Mouse (Mus musculus) thymus, postnatal 0 days (tissue): ENCODE data around the gene Oxld1. TPM values are rescaled to one million over a fixed set of nuclear protein-coding genes. Genes with fewer than 3 reads are reported as not detected.
"Not testable (repeated sequence)": the region's sequence is repeated elsewhere in the genome, so short reads cannot be mapped to it uniquely, and the experiment has no call there.

Experiments used
- DNase-seq: peaks from one replicate; pipeline ENCODE4 v3.0.0-alpha.2; 2015; ENCODE audit warnings: low spot score
- polyA plus RNA-seq: library from polyadenylated mRNA; unstranded; fragments of >200 nt; fragmentation: Nextera tagmentation; extraction: Ambion mirVana; gene quantifications from 2 replicates; pipeline ENCODE4 v1.2.1, GENCODE M21; 2015

Gene Oxld1
- polyA plus RNA-seq, 1 experiment from 2014 or later = 15.5 TPM

DNA sequence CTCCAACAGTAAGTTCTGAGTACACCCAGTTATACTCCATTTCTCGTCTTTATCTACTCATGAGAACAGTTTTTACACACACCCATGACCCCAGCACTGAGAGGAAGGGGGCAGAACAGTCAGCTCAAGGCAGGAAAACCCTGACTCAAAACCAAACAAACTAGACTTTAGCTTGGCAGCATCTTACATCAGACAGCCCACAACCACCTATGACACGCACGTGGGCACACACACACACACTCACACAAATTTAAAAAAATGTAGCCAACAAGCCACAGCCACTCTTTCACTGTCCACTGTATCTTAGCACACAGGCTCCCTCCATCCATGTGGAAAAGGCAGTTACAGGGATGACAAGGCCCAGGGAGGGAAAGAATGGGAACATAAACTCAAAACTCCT is 31.1 kb downstream of the Oxld1 start:
- DNase-seq = no peak

DNA sequence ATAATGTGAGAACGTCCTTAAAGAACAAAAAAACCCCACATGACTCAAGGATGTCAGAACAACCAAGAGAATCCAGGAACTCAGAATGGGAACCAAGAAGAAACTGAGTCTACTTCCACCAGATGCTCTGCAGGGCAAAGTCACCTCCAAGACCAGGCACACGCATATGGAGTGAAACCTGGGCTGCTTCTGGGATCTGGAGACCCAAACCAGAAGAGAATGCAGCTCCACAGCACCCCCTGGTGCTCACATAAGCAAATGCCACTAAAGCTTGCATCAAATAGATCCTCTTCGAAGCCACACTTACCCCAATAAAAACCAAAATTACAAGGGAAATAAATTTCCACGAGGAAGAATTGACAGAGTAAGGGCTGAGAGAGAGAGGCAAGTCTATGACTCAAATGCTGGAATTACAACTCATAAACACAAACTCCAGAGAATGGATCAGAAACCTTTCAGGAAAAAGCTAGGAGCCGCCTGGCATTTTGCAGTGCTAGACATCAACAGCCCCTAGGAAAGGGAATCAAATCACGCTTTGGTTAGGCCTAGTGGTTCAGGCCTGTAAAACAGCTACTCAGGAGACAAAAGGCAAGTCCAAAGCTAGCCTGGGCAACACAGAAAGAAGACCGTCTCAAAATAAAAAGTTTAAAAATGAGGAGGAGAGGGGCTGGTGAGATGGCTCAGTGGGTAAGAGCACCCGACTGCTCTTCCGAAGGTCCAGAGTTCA is 34.1 kb downstream of the Oxld1 start:
- peak; percentile 61 for DNase-seq

DNA sequence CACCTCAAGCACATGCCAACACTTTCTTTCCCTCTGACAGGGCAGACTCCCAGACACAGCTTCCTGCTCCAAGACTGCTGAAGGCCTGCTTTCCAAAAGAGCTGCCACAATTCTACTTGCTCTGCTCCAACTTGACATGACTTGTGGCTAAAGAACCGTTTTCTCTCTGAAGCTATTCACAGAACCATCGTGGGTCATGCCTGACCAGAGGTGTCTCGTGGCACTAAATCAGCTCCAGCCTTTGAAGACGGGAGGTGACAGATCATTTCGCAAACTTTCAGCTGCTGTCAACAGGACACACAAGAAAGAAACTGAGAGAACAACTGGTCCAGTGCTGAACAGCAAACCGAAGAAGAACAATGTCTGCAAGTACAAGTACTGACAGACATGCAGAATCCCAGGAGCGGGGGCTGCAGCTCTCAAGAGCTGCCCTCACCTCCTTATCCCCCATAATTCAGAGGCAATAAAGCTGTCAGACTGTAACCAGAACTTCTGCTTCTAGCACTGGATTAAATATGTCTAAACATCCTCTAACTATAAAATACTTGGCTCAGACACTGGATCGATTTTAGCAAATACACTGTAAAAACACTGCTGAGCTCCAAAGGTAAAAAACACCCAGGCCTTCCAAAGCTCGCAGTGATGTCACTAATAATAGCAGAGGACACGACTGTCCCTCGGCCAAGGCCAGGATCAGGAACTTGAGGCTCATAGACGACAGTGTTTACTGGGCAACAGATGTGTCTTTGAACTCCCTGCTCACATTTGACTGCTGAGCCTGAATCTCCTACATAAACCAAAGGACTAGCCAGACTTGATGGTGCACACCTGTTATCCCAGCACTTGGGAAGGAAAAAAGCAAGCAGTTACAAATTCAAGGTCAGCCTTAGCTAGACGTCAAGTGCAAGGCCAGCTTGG is 35.0 kb downstream of the Oxld1 start:
- no peak for DNase-seq

DNA sequence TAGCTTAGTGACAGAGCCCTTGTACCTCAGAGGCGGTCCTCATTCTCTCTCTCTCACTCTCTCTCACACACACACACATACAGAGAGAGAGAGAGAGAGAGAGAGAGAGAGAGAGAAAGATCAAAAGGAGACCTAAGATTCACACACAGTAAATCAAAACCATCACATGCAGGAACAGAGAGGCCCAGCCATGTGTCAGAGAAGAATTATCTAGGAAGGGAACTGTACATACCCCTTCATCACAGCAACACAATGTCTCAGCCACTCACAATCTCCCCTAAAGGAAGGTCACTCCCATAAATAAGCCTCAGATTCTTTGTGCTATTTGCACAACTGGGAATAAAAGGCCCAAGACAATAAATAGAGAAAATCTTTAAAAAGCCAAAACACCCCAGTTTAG is 39.3 kb downstream of the Oxld1 start:
- DNase-seq = no peak

DNA sequence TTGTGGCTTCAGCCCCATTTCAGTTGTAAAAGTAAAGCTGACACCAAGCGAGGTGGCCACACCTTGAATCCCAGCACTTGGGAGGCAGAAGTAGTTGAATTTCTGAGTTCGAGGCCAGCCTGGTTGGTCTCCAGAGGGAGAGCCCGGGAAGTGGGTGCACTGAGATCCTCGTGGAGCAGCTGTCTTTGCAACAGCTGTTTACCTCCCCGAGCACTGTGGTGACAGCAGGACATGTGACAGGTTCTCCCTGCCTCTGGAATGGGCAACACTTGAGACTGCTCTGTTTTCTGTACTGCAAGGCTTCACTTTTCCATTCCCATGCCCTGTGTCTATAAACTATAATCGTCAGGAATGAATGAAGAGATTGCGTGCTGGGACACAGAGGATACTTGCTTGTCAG is 40.0 kb downstream of the Oxld1 start:
- no peak for DNase-seq

DNA sequence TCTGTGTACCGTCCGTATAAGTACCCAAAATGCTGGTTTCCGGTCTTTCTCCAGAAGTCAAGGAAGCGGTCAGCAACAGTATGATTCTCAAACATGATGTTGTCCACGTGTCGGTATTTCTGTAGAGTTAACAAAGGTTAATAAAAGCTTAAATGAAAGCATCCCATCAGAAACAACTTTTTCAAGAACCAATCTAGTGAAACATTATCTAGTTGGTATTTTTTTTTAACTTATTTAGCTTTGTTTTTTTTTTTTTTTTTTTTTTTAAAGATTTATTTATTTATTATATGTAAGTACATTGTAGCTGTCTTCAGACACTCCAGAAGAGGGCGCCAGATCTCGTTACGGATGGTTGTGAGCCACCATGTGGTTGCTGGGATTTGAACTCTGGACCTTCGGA is 44.2 kb downstream of the Oxld1 start:
- not testable (repeated sequence) for DNase-seq

Other genes starting within 250 kb of the Oxld1 start
- gene Bahcc1, start 225.1 kb downstream of the Oxld1 start, polyA plus RNA-seq = 3.3 and 4.6 TPM in 2 replicates
- gene Actg1, start 109.5 kb downstream of the Oxld1 start, polyA plus RNA-seq = 1,815 and 1,857 TPM in 2 replicates
- 0.46 and 0.59 TPM in 2 replicates for gene Fscn2, start 96.5 kb downstream of the Oxld1 start, polyA plus RNA-seq
- gene Faap100, start 79.3 kb downstream of the Oxld1 start, polyA plus RNA-seq = 12.8 and 15.9 TPM in 2 replicates
- gene Nploc4, start 20.4 kb downstream of the Oxld1 start, polyA plus RNA-seq = 24.8 and 29.3 TPM in 2 replicates
- 1.2 TPM in 2 replicates for gene Tspan10, start 15.4 kb downstream of the Oxld1 start, polyA plus RNA-seq
- 0.14 TPM in 1 of 2 replicates, not detected in the other for gene Pde6g, start 4.6 kb downstream of the Oxld1 start, polyA plus RNA-seq
- gene Ccdc137, start within 50 bp of the Oxld1 start, polyA plus RNA-seq = 30.0 and 33.3 TPM in 2 replicates
- 34.7 and 36.6 TPM in 2 replicates for gene Arl16, start 9.5 kb upstream of the Oxld1 start, polyA plus RNA-seq
- gene Mrpl12, start 26.5 kb upstream of the Oxld1 start, polyA plus RNA-seq = 133 and 148 TPM in 2 replicates
- 28.6 and 29.4 TPM in 2 replicates for gene Slc25a10, start 33.8 kb upstream of the Oxld1 start, polyA plus RNA-seq
- gene Gcgr, start 72.6 kb upstream of the Oxld1 start, polyA plus RNA-seq = 0.14 and 0.18 TPM in 2 replicates
- 179 and 196 TPM in 2 replicates for gene Mcrip1, start 91.7 kb upstream of the Oxld1 start, polyA plus RNA-seq
- gene Ppp1r27, start 93.1 kb upstream of the Oxld1 start, polyA plus RNA-seq = 13.7 and 17.1 TPM in 2 replicates
- 254 and 290 TPM in 2 replicates for gene P4hb, start 115.2 kb upstream of the Oxld1 start, polyA plus RNA-seq
- gene Arhgdia, start 123.6 kb upstream of the Oxld1 start, polyA plus RNA-seq = 553 and 615 TPM in 2 replicates
- 571 and 587 TPM in 2 replicates for gene Alyref, start 140.3 kb upstream of the Oxld1 start, polyA plus RNA-seq
- gene Anapc11, start 140.4 kb upstream of the Oxld1 start, polyA plus RNA-seq = 158 and 179 TPM in 2 replicates
- 1.6 and 2.1 TPM in 2 replicates for gene Npb, start 150.4 kb upstream of the Oxld1 start, polyA plus RNA-seq
- 113 and 114 TPM in 2 replicates for gene Pcyt2, start 159.9 kb upstream of the Oxld1 start, polyA plus RNA-seq
- 100 and 108 TPM in 2 replicates for gene Sirt7, start 167.2 kb upstream of the Oxld1 start, polyA plus RNA-seq
- 16.5 and 18.7 TPM in 2 replicates for gene Mafg, start 175.5 kb upstream of the Oxld1 start, polyA plus RNA-seq
- 1.7 and 2.9 TPM in 2 replicates for gene Pycr1, start 185.7 kb upstream of the Oxld1 start, polyA plus RNA-seq
- gene Myadml2, start 190.1 kb upstream of the Oxld1 start, polyA plus RNA-seq = 0.56 and 0.86 TPM in 2 replicates
- 0.18 TPM in 1 of 2 replicates, not detected in the other for gene Notum, start 203.1 kb upstream of the Oxld1 start, polyA plus RNA-seq
- 116 and 120 TPM in 2 replicates for gene Aspscr1, start 214.9 kb upstream of the Oxld1 start, polyA plus RNA-seq